Mouse (Mus musculus) adrenal gland, postnatal 10 days (tissue): ENCODE measurements around the gene Fgfr3. TPM values are rescaled to one million over a fixed set of nuclear protein-coding genes. Genes with fewer than 3 reads are reported as not detected.

ENCODE experiments used
- DNase-seq: peaks from one replicate; pipeline ENCODE4 v3.0.0; 2021; ENCODE audit warnings: mixed read lengths
- long read RNA-seq, 2 experiments: library from polyadenylated mRNA; stranded (forward); transcript quantifications; one replicate each; pipeline ENCODE4 v2.0.0; 2021
- total RNA-seq, 2 experiments: library from RNA; stranded (reverse); gene quantifications; 2 replicates each; pipeline ENCODE4 v1.2.3; 2021

The Fgfr3 gene
- 1 to 10 TPM; 4.8 to 8.8 TPM for total RNA-seq
- long read RNA-seq, experiment 1, partial matches to known transcripts: 0 of 2 reads
- long read RNA-seq, experiment 1, other reads (novel, unspliced or antisense): 1 of 2 reads
- long read RNA-seq, experiment 2, partial matches to known transcripts: 0 of 2 reads
- long read RNA-seq, experiment 2, other reads (novel, unspliced or antisense): 2 of 2 reads

DNA sequence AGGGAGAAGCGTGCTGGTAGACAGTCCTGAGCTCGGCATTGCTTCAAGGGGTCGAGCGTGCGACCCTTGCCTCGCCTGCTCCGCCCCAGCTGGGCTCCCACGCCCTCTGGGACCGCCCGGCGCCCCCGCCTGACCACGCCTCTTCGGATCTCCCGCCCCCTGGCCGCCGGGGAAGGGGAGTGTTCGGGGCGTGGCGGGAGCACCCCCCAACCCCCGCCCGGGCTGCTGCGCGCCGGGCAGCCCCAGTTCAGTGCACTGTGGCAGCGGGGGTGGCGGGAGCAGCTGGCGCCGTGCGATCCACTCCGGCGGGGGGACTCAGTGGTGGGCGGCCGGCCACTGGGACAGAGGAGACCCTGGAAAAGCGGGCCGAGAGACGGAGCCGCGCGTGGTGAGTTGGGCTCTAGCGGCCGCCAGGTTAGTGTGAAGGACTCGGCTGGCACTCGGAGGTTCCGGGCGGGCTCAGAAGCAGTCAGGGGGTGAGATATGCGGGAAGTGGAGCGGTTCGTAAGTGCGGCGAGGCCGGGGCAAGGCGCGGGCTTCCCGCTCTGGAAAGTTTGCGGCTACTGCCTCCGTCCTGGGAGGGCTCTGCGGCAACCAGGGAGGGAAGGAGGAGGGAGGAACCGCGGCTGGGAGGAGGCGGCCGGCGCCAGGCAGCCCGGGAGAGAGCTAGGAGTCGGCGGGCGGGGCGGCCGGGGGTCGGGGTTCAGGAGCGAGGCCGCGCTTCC, at the start of gene Fgfr3:
Gene Fgfr3 (plus strand): TSS at position 134 of the 725 bp plus-strand sequence.
- DNase-seq: peak; percentile 80

DNA sequence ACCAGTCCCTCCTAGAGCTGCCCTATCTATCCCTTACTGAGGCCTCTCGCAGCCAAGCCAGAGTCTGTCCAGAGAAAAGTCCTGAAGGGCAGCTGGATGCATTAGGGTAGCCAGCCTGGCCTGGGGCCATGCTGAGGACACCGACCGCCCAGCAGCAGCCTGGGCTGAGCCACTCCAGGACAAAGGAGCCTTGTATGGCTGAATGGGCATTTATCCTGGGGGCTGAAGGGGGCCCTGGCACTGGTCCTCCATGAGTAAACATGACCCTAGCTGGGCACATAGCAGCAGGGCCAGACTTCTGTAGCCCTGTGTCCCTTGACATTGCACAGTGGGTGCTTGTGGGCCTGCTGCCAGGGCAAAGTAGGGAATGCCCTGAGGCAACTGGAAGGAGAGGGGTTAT, 47.0 kb upstream of the Fgfr3 start:
- no peak for DNase-seq

DNA sequence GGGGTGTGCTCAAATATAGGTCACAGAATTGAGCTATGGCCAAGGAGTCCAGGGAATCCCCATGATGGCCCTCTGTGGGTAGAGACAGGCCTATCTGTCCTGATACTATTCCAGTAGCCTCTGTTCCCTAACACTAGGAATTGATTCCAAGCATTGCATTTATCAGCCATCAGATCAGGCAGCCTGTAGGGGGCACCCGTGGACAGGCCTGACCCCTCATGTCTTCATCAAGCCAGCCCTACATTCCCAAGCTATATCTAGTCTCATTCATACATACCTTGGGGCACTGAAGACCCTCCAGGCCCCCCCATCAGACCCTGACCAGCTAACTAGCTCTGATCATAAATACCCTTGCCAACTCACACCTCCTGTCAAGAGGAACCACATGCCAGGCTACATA, 45.5 kb upstream of the Fgfr3 start:
- peak; percentile 79 for DNase-seq

DNA sequence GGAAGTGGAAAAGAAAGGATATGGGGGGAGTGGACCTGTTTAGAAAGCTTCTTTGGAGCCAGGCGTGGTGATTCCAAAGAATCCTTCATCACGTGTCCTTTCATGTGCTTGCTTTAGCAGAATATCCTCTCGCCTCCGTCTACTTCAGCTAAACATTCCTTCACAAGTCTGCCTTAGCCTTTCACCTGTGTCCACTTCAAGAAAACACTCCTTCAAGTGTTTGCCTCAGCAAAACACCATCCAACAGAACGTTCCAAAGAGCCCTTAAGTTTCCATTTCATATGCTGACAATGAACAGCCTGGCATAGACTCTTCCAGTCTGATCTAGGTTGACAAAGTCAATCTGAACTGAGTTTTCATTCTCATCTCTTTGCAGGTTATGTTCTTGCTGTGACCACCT, 43.2 kb upstream of the Fgfr3 start:
- no peak for DNase-seq

DNA sequence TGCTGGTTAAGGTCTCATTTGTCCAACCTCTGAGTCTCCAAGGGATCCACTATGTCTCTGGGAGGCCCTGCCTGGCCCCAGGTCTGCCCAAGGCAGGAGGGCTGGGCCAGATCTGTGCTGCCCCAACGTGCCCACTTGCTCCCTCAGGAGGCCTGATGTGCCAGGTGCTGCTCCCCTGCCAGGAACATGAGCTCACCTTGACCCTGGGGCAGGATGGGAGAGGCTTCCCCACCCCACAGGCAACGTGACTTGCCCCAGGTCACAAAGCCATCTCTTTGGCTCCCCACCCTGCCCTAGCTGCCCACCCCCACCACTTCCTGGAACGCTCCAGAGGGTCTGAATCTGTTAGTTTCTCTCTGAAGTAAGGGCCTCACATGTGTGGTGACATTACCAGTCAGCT, 40.4 kb upstream of the Fgfr3 start:
- no peak for DNase-seq

DNA sequence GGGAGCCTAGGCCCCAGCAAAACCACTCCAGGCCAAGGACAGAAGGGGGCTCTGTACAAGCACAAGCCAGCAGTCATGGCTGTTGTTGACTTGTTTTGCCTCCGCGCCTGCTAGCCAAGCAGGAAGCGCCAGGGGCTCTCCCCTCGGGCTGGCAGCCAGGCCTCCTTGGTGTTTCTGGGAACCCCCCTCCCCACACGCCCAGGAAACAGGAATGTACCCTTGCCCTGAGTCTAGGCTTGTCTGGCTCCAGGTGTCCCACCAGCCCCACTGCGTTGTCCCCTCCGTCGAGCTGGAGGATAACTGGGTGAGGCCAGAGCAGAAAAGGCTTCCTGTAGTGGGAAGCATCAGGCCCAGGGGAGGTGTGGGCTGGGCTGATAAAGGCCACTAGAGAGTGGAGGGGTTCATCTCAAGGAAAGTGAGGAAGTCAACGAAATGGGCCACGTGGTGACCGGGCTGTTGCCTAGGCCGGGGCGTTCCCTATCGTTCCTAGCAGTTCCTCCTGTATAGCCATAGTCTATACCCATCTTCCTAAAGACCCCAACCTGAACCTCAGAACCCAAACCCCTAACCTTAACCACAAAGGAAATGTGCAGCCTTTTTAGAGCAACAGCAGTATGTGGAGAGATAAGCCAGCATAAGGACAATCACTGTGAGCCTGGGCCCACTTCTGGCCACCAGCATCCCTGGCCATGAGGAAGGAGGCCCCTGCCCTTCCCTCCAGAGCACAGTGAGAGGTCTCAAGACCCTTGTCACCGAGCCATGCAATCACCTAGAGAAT, 39.7 kb upstream of the Fgfr3 start:
- no peak for DNase-seq

DNA sequence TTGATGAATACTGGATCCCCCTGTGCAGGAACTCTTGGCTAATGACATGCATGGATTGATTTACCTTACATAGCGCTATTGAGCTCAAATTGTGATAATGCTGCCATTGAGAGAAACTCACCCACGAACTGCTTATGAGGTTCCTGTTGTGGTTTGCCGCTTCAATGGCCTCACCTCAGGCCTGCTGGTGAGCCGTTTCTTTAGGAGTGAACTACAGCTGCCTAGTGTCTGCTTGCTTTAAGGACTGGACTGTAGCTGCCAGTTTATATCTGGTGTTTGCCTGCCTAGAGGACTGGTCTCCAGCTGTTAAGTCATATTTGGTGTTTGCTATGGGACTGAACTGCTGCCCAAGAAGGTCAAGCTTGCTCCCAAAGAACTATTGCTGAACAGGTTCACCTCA, 38.5 kb upstream of the Fgfr3 start:
- no peak for DNase-seq

DNA sequence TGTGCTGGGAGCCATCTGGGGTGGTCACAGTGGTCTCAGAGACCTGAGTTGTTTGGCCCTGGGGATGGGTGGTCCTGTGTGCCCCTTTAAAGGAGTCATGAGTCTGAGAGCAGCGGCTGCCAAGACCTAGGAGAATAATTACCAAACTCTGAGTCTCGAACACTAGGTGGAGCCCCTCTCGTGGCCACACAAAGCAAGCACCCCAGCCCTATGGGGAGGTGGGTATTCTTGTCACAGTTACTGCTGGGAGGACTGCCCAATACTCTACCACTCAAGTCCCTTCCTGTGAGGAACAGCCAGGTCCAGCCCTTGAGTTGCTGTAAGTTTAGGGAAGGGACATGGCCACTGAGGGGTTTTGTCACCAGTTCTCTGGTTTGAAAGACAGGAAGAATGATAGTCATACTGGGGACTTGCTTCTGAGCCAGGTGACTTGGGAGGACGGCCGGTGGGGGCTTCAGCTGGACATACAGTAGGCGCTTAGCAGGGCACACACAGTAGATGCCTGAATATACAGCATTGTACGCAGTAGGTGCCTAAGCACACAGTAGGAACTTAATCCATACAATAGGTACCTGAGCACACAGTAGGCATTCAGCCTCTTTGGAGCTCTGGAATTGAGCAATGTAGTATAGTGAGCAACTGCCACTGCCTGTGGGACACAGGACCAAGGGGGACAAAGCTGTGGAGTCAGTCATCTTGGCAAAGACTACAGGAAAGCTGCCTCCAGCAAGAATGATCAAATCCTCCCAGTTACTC, 37.4 kb upstream of the Fgfr3 start:
- peak; percentile 55 for DNase-seq

DNA sequence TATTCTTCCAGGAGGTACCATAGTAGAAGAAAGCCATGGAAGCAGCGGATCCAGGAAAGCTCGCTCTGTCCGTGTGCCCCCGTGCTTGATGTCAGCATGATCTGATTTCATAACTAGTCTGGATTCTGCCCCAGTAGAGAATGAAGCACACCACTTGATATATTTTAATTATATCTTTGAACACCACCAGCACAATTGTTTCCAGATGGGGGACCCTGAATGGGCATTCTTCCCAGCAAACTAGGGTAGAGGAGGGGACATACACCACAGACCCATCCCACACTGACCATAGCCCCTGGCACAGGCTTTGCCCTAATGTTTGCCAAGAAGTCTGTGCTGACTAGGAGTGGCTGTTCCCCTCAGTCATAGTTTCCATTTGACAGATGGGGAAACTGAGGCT, 36.5 kb upstream of the Fgfr3 start:
- DNase-seq: no peak

DNA sequence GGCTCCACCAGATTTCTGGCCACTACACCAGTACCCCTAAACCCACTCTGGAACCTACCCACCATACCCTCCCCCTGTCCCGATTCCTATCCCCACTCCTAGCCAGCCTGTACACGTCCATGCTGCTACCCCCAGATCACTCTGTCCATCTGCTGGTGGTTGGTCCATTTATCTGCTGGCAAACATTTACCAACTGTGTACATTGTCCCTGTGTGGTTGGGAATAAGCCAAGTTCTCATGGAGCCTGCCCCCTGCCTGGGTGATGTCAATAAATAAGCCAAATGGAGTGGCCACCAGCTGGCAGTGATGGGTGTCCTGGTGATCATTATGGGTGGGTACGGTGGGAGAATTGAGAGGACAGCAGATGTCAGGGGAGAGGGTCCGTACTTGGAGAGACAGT, 34.3 kb upstream of the Fgfr3 start:
- DNase-seq: no peak

DNA sequence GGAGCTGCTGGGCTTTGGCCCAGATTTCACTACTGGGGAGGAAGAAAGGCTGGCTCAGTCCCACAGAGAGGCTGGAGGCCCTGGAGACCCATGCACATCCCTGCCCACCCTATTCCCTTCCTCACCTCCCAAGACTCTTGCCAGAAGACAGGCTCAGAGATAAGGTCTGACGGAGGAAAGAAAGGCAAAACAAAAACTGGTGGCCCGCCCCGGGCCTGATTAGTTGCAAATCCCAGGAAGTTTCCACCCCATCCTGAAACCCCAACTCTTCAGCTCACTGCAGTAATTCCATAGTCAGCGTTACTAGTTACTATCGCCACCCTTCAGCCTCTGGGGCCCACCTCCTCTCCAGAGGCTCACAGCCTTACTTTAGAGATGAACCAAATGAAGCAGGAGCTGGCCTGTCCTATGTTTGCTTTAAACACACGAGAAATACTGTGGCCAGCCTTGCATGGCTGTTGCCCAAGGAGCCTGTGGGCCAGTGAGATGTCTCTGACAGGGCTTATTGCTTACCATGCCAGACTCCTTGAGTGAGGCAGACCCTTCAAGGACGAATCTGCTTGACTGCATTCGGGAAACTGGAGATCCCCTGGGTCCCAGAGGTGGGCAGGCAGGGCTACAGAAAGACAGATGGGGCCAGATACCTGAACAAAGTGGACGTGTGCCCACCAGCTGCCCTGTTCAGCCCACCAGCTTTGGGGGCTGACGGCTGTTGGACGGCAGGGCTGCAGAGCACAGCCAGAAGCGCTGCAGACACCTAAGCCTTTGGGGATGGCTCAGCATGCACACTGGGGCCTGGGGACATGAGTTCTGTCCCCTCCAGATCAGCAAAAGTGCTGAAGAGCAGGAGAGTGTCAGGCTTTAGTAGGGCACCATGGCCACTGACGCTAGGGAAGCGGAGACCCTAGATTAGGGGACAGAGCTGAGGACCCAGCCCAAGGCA, 32.9 kb upstream of the Fgfr3 start:
- DNase-seq: no peak

DNA sequence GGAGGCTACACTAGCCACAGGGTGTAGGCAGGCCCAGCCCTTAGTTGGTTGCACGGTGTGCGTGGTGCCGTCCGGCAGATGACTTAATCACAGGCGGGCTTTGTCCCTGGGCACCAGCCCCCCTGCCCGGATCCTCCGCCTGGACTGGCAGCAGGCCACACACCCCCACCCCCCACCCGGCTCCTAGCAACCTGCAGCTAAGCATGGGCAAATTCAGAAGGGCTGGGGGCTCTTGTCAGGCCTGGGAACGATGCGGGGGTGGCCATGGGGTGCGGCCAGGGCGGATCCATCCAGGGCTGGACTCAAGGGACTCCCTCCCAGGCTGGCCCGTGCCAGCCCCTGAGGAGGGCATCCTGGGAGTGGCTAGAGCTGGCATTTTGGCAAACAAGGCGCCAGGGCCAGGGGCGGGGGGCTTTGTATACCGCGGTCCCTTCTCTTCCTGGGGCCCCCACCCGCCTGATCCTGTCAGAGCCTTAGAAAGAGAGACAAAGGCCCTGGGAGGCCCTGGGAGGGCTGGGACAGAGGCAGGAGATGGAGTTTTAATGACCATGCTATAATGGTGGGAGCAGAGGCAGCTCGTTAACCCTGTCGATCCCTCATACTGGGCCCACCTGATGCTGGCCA, 32.1 kb upstream of the Fgfr3 start:
- DNase-seq: no peak

DNA sequence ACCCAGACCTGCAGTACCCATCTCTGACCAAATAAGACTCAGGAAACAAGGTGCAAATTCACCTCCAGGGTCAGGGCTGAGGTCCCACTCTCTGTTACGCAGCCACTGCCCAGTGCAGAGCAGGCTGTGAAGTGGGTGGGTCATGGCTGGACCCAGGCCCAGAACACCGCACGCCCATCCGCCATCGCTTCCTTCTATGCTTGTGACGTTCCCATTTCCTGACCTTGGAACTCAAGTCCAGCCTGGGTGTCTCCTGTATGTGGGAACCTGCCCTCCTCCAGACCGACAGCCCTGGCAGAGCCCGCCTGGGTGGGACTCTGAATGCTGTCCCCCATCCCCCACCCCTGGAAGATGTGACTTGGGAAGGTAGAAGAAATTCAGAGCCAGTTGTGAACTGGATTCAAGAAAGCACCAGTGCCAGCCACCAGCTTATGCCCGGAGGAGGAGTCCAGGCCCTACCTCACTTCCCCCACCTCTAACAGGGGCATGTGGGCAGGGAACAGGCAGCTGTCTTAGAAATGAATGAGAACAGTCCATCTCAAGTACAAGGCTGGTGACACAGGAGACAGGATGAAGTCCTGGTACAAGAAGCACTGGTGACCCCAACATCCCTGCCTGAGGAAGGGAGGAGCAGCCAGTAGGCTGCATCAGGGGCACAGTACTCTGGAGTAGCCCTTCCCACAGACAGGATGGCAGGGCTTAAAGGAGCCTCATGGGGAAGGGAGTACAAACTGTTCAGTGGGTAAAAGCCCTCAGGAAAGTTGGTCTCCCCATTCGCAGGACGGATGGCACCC, 31.4 kb upstream of the Fgfr3 start:
- peak; percentile 30 for DNase-seq

DNA sequence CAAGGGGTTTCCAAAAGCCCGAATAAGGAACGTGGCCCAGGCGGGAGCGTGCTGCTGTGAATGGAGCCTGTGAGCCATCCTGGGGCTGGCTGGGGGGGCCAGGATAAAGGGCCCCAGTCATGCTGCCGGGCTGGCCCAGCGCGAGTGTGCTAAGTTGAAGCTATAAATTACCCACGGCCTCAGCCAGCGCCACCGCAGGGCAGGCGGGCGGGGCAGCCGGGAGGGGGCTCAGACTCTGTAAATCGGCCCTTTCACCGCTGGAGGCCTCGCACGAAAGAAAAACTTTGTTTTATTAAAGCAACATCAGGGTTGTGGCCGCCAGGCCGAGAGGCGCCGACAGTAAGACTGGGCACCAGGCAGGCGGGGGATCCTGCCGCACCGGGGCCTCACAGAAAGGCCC, 29.1 kb upstream of the Fgfr3 start:
- DNase-seq: peak; percentile 37

DNA sequence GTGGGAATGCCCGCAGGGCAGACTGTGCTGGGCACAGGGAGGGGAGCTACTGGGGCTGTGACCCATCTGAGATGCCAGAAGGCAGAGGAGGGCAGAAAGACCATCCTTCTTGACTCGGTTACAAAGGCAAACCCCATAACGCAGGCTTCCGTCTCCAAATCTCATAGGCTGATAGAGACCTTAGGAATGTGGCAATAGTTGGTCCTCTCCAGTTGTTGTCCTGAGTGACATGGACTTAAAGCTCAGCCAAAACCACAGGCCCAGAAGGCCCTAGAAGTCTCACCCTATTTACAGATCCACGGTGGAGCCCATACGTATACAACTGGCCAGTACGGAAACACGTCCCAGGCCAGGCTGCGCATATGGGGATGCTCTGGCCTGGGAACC, 27.0 kb upstream of the Fgfr3 start:
- DNase-seq: no peak

DNA sequence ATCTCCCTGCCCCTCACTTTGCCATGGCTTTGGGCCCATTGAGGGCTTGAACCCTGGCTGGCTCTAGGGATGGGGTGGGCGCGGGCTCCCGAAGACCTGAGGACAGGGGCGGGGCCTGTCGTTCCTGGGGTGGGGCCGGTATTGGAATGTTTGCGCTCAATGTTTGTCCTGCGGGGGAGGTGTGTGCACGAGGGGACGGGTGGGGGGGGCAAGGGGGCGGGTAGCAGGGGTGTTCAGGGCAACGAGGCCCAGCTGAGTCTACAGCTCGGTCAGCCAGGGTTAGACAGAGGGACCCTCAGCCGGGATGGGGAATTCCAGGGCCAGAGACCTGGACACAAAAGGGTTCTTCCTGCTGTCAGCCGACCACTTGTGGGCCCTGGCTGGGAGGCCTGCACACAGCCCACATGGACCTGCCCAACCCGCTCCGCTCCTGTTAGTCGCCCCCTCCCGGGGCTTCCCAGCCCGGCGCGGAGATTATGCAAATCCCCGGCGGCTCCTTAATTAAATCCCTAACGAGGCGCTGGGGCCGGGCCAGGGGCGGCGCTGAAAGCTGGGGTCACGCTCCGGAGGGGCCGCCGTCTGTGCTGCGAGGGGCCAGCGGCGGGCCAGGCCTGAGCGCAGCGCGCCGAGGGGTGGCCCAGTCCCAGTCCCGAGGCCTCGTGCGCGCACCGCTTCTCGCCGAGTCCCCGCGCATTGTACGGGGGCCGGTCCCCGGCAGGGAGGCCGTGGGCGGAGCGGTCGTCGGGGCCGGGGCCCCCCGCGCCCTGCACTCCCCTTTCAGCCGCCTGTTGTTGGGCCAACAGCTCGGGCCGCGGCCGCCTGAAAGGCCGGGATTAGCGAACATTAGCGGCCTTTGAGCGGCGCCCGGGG, 26.4 kb upstream of the Fgfr3 start:
- DNase-seq: peak; percentile 42

DNA sequence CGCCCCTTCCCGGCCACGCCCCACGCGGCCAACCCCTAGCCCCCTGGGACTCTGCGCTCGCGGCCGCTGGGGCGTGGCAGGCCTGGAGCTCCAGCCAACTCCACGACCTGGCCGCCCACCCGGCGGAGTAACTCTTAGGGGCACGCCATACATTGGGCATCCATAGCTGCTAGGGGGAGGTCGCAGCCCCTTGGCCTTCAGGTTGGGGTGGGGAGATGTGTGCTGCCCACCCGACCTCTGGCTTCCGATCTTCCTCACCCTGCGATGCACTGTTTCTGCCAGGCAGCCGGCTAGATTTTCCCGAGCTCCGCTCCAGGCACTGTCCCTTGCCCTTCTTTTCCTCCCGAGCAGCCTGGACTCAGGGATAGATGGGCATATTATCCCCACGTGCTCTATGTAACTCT, 25.8 kb upstream of the Fgfr3 start:
- no peak for DNase-seq

DNA sequence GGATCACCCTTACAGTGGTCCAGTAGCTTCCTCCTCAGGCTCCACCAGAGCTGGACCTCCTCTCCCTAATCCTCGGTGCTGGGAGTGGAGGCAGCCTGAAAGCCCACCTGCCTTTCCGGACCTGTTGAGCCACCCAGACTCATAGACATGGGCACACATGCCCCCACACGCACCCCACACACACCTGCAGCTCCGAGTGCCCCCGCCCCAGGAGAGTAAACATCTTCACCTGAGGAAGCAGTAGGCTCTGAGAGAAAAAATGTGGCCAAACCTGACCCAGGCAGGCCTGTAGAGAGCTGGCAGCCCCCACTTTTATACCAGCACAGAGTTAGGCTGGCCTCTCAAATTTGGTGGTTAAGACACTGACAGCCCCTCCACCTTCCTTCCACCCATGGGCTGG, 25.0 kb upstream of the Fgfr3 start:
- no peak for DNase-seq

DNA sequence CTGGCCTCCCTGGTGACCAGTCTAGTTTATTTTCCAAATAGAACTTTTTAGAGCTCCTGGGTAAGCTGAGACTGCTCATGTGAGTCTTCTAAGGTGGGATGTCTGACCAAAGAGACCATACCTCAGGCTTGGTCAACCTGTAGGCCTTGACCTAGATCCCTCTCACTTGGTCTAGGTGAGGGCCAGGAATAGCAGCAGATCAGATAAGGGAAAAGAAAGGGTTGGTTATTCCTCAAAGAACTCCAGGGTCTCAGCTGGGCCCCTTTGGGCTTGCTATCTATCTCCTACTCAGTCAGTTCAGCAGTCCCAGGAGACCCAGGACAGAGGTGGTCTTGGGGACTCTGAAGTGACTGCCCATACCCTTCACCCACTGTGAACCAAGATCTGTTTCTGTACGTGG, 23.9 kb upstream of the Fgfr3 start:
- no peak for DNase-seq
